Mouse (Mus musculus): ENCODE data around the gene Med13l.

GRCm38 (mm10) chr5:118668931-118669330, 108.5 kb downstream of the Med13l start:
- no peak for TF ChIP-seq CTCF (IDR thresholded peaks at IDR 0.05; ENCODE audit: low read depth, low read length)
- no peak for TF ChIP-seq POLR2A (IDR thresholded peaks at IDR 0.05; ENCODE audit: extremely low read depth, insufficient read depth, low read length)

Data from liver, adult 2 months (tissue).